Mouse (Mus musculus): Measurements from ENCODE around the gene Polrmt.

- no peak for TF ChIP-seq CTCF (IDR thresholded peaks at IDR 0.05; ENCODE audit: low read depth)
- no peak for TF ChIP-seq EP300 (IDR thresholded peaks at IDR 0.05; ENCODE audit: low read depth)
Observed at GRCm38 (mm10) chr10:79708668-79709067, 37.7 kb downstream of the Polrmt start.
